Mouse (Mus musculus) retina, postnatal 1 day (tissue): ENCODE measurements around the gene Vmn1r137.
"Not testable (repeated sequence)": the region's sequence is repeated elsewhere in the genome, so short reads cannot be mapped to it uniquely, and the experiment has no call there.

Source experiments
- DNase-seq: peaks from one replicate; pipeline ENCODE4 v3.0.0-alpha.2; 2012

Gene Vmn1r137

DNA sequence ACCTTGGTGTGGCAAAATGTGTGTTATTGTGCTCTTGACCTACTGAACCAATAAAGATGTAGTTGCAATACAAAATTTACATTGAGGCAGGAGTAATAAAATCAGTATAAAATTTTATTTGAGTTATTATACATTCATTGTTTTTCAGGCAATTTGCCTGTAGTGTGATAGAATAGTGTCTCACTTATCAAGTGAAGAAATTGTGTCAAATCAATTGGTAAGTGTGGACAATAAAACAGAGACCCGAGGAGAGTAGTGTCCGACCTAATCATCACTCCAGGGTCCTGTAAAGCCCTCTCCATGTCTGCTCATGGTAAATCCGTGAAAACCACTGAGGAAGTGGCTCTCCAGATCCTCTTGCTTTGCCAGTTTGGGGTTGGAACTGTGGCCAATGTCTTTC lies at the start of gene Vmn1r137:
Gene Vmn1r137, plus strand, starts transcription at position 301 of the 400 bp plus-strand sequence.
- DNase-seq = not testable (repeated sequence)

- not testable (repeated sequence) for DNase-seq
Observed at GRCm38 (mm10) chr7:22028797-22029196, 34.4 kb downstream of the Vmn1r137 start, which contains the start of gene Vmn1r138. Gene Vmn1r138, minus strand, starts transcription at chr7:22028897.
